Mouse (Mus musculus): Measurements from ENCODE around the gene AC109138.7.

AC109138.7 gene

GRCm38 (mm10) chr19:4257216-4257896 is 43.2 kb downstream of the AC109138.7 start:
- peak; percentile 95 for DNase-seq

GRCm38 (mm10) chr19:4257897-4258252 is 43.7 kb downstream of the AC109138.7 start:
- DNase-seq = no peak

GRCm38 (mm10) chr19:4261038-4261698 is 47.0 kb downstream of the AC109138.7 start:
- peak; percentile 75 for DNase-seq

GRCm38 (mm10) chr19:4262756-4263155 is 48.6 kb downstream of the AC109138.7 start:
- peak; percentile 11 for DNase-seq

- peak; percentile 27 for DNase-seq
These were observed 49.5 kb downstream of the AC109138.7 start for GRCm38 (mm10) chr19:4263702-4264101.

- DNase-seq = no peak
These were observed 50.1 kb downstream of the AC109138.7 start for GRCm38 (mm10) chr19:4264171-4264780.

GRCm38 (mm10) chr19:4265956-4266355 is 51.8 kb downstream of the AC109138.7 start:
- peak; percentile 42 for DNase-seq

GRCm38 (mm10) chr19:4268566-4269361 is 54.6 kb downstream of the AC109138.7 start, which contains the start of gene Ssh3:
Gene Ssh3 (minus strand): TSS chr19:4269180.
- peak; percentile 77 for DNase-seq

GRCm38 (mm10) chr19:4270187-4270586 is 56.0 kb downstream of the AC109138.7 start:
- no peak for DNase-seq

- no peak for DNase-seq
These were observed 56.8 kb downstream of the AC109138.7 start for GRCm38 (mm10) chr19:4270972-4271371.

- peak; percentile 58 for DNase-seq
These were observed 65.3 kb downstream of the AC109138.7 start for GRCm38 (mm10) chr19:4279487-4279886.

- no peak for DNase-seq
These were observed 66.3 kb downstream of the AC109138.7 start for GRCm38 (mm10) chr19:4280425-4280824.
